Mouse (Mus musculus) embryonic facial prominence, embryonic 14.5 days (tissue): Measurements from ENCODE around the gene Rock2. TPM values are rescaled to one million over a fixed set of nuclear protein-coding genes. Genes with fewer than 3 reads are reported as not detected.

ENCODE experiments used
- ATAC-seq: fragments of 200-750 bp; cut with Nextera tagmentation; 2 replicates; pipeline ENCODE4 v1.8.0; 2017; ENCODE audit warnings: low read depth, moderate number of reproducible peaks, moderate TSS enrichment
- DNase-seq: peaks from one replicate; pipeline ENCODE4 v3.0.0-alpha.2; 2015; ENCODE audit warnings: low spot score
- H3K27ac ChIP-seq: fragments of 300-500 bp; sonication (generic); replicated peaks from 2 replicates; pipeline ENCODE4 v1.5.1; 2014; ENCODE audit warnings: low read depth, mild to moderate bottlenecking, low read length, moderate library complexity
- H3K27me3 ChIP-seq: fragments of 300-500 bp; sonication (generic); replicated peaks from 2 replicates; pipeline ENCODE4 v1.6.1; 2014; ENCODE audit warnings: low read length; ENCODE audit not compliant: control insufficient read depth, insufficient read depth
- H3K36me3 ChIP-seq: fragments of 300-500 bp; sonication (generic); 2 replicates; pipeline ENCODE4 v1.6.1; 2014; ENCODE audit warnings: low read length, mixed read lengths; ENCODE audit not compliant: control insufficient read depth, insufficient read depth
- H3K4me1 ChIP-seq: fragments of 300-500 bp; sonication (generic); 2 replicates; pipeline ENCODE4 v1.6.1; 2014; ENCODE audit warnings: antibody characterized with exemption, low read length; ENCODE audit not compliant: control insufficient read depth, insufficient read depth
- H3K4me2 ChIP-seq: fragments of 300-500 bp; sonication (generic); 2 replicates; pipeline ENCODE4 v1.6.1; 2014; ENCODE audit warnings: low read depth, mild to moderate bottlenecking, low read length, moderate library complexity, mixed read lengths
- H3K4me3 ChIP-seq: fragments of 300-500 bp; sonication (generic); 2 replicates; pipeline ENCODE4 v1.5.1; 2014; ENCODE audit warnings: low read depth, mild to moderate bottlenecking, low read length
- H3K9ac ChIP-seq: fragments of 300-500 bp; sonication (generic); 2 replicates; pipeline ENCODE4 v1.6.1; 2014; ENCODE audit warnings: low read depth, mild to moderate bottlenecking, low read length, moderate library complexity, mixed read lengths
- H3K9me3 ChIP-seq: fragments of 300-500 bp; sonication (generic); 2 replicates; pipeline ENCODE4 v1.6.1; 2016; ENCODE audit warnings: low read length; ENCODE audit not compliant: control insufficient read depth
- WGBS: fragments of 180-500 bp; shearing (Covaris S2); extraction: QIAGEN DNeasy Blood & Tissue Kit; methylation state at CpG from one replicate; pipeline ENCODE4 v1.1.7; 2014; 5-methylcytosine and 5-hydroxymethylcytosine counted together
- polyA plus RNA-seq: library from polyadenylated mRNA; unstranded; fragments of >200 nt; fragmentation: Nextera tagmentation; extraction: Ambion mirVana; gene quantifications from 2 replicates; pipeline ENCODE4 v1.2.1, GENCODE M21; 2014

Gene Rock2
- polyA plus RNA-seq, 1 experiment from 2014 or later = 23.5 TPM

DNA sequence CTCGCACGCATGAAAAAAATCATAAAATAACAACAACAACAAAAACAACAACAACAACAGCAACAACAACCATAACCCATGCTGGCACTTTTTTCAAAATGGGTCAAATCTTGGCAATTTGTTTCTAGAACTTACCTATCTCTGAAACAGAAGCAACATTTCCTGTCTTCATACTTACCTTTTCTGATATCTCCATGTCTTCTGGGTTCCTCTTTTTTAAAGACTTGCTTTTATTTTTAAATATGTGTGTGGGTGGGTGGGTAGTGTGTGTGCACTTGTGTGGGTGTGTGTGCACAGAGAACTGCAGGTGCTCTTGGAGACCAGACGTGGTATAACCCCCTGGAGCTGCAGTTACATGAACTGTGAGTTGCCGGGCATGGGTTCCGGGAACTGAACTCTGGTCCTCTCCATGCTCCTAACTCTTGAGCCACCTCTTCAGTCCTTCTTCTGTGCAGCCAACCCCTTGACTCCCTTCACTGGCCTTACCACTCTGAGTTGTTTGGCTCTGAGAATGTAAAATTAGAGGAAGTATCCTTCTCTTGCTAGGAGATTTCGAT lies 129.9 kb downstream of the Rock2 start:
- no peaks in the 10 kb centered on the region for H3K9me3 ChIP-seq
- WGBS = 88% methylated on average over 6 of the region's 6 CpGs
- no peak for ATAC-seq
- no peaks in the 10 kb centered on the region for H3K27me3 ChIP-seq
- H3K27ac ChIP-seq = no peak overlapping the region
- no peak for DNase-seq
- no peak overlapping the region for H3K4me3 ChIP-seq
- H3K4me2 ChIP-seq = no peak overlapping the region
- no peaks in the 10 kb centered on the region for H3K36me3 ChIP-seq
- H3K9ac ChIP-seq = no peak overlapping the region
- H3K4me1 ChIP-seq = no peaks in the 10 kb centered on the region

DNA sequence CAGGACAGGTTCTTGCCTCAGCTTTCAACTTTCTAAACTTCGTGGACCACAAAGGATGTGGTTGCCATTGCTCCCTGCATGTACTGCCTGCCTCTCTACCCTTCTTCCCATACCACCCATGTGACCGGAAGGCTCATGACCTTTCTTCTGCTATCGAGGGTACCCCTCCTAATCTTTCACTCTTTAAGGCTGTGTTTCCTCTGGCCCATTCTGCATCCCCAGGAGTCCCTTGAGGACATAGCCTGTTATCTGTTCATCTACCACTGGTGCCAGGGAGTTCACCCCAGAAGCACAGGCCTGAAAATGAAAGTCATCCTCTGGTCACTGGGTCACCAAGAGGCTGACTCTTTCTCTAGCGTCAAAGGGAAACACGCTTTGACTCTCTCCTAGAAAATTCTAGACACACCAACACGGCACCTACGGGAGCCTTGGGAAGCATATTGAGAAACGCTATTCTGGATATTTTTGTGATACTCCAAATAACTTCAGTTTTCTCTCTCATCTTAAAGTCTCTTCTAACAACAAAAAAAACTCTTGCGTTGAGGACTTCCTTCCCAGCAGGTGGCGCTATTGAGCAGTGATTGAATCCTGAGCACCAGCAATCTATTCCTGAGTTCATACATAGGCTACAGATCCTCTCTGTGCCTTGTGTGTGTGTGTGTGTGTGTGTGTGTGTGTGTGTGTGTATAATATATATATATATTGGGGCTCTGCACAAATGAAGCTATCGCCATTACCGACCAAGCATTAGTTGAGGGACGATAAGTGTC lies 138.2 kb downstream of the Rock2 start:
- Histone ChIP-seq H3K9ac (no peak overlapping the region), H3K9me3 (no peaks in the 10 kb centered on the region), H3K27ac (no peak overlapping the region), H3K4me2 (no peak overlapping the region), H3K4me3 (no peak overlapping the region), H3K4me1 (no peaks in the 10 kb centered on the region), H3K36me3 (no peaks in the 10 kb centered on the region), H3K27me3 (no peaks in the 10 kb centered on the region)
- ATAC-seq (no peak), DNase-seq (peak; percentile 88)
- WGBS = 33% methylated on average over 13 of the region's 13 CpGs

DNA sequence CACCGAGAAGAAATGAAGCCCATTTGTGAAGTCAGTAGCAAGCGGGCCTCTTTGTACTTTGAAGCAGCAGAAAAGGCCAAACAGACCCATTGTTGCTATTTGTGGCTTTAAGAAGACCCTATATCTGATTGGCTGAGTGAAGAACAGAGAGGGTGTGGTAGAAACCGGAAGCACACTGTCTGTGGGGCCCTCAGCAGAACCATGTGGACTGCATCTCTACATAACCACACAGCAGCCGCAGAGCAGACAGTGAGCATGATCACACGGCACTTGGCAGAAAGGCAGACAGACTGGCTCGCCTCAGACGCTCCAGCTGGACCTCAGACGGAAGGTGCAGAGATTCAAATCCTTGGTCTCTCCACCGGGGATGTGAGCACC lies 138.8 kb downstream of the Rock2 start:
- no peaks in the 10 kb centered on the region for H3K36me3 ChIP-seq
- no peak overlapping the region for H3K27ac ChIP-seq
- DNase-seq = no peak
- H3K9ac ChIP-seq = no peak overlapping the region
- no peaks in the 10 kb centered on the region for H3K9me3 ChIP-seq
- H3K4me3 ChIP-seq = no peak overlapping the region
- peak; percentile 22; the same call in 1 of the 2 replicates for ATAC-seq
- H3K4me2 ChIP-seq = no peak overlapping the region
- no peaks in the 10 kb centered on the region for H3K27me3 ChIP-seq
- H3K4me1 ChIP-seq = no peaks in the 10 kb centered on the region
- WGBS = 67% methylated on average over 9 of the region's 9 CpGs

DNA sequence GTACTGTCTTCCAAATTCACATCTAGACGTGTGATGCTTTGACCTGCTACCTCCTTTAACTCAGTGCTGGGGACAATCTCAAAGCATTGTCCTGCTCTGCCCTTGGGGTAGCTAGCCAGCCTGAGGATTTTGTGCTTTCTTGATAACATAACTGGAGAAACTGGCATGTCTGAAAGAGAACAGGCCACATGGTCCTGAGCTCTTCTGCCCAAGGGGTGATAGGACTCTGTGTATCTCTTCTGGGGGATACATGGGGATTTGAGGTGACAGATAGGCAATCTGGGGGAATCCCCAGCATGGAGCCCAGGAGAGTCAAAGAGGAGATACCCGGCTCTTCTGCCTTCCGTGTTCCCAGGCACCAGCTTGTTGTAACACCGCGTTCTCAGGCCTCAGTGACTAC lies 140.0 kb downstream of the Rock2 start:
- H3K27ac ChIP-seq = no peak overlapping the region
- no peaks in the 10 kb centered on the region for H3K27me3 ChIP-seq
- WGBS = 87% methylated on average over 5 of the region's 5 CpGs
- H3K4me2 ChIP-seq = no peak overlapping the region
- H3K9me3 ChIP-seq = no peaks in the 10 kb centered on the region
- H3K4me3 ChIP-seq = no peak overlapping the region
- no peaks in the 10 kb centered on the region for H3K36me3 ChIP-seq
- no peaks in the 10 kb centered on the region for H3K4me1 ChIP-seq
- H3K9ac ChIP-seq = no peak overlapping the region
- ATAC-seq = no peak
- DNase-seq = no peak

DNA sequence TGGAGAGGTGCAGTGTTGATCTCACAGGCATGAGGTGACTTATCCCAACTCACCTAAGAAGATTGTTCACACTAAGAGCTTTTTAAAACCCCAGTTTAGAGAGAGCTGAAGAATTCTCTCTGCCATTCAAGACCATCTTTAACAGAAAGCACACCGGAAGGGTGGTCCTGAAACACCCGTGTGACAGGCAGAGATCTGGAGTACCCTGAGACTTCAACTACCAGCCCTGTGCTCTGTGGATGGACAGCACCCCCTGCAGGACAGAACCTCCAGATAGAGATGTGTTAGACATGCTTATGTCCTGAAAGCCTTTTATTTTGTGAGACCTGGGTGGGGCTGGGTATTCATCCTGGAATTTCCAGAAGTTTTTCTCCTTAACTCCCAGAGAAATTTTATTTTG lies 140.4 kb downstream of the Rock2 start:
- Histone ChIP-seq H3K27ac (no peak overlapping the region), H3K27me3 (no peaks in the 10 kb centered on the region), H3K4me3 (no peak overlapping the region), H3K9me3 (no peaks in the 10 kb centered on the region), H3K4me2 (no peak overlapping the region), H3K36me3 (no peaks in the 10 kb centered on the region), H3K9ac (no peak overlapping the region), H3K4me1 (no peaks in the 10 kb centered on the region)
- 57% methylated on average over 2 of the region's 2 CpGs for WGBS
- ATAC-seq (no peak), DNase-seq (no peak)

DNA sequence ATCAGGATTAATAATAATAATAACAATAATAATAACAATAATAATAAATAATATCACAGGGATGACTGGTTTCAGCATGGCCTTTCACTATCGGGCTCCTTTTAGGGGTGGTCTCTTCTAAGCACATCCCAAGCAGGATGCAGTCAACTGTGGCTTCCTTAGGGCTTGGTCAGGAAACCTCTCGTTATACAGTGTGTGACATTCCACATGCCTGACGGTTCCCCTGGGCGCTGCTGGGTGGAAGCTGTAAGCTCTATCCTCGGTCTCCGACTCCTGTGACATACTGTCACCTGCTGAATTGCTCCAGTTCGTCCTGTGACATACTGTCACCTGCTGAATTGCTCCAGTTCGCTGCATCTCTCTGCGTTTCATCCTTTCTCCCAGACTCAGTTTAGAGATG lies 141.8 kb downstream of the Rock2 start:
- no peak for ATAC-seq
- Histone ChIP-seq H3K36me3 (no peaks in the 10 kb centered on the region), H3K27ac (no peak overlapping the region)

DNA sequence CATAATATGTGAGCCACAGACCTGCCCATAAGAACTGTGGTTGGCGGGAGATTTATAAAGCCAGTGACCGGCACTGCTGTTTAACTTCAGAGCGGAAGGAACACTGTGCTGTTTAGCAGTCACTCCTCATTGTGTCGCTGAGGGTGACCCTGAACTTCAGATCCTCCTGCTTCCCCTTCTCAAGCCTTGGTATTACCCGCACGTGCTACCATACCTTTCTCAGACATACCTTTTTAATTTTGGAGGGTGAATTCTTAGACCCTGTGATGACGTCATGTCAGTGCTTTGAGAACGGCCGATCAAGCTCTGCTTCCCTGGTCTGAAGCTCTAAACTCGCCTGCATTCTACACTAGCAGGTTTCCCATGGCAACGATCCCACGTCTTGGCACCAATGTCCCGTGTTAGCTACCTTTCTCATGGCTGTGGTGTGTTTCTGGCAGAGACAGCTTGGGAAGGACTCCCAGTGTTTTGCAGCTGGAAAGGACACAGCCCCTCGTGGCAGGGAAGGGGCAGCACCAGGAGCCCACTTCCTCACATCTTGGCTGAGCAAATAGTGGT lies 142.4 kb downstream of the Rock2 start:
- H3K4me1 ChIP-seq = no peaks in the 10 kb centered on the region
- H3K4me3 ChIP-seq = no peak overlapping the region
- WGBS = 58% methylated on average over 14 of the region's 14 CpGs
- no peak for DNase-seq
- no peaks in the 10 kb centered on the region for H3K27me3 ChIP-seq
- no peak overlapping the region for H3K9ac ChIP-seq
- no peak overlapping the region for H3K27ac ChIP-seq
- no peaks in the 10 kb centered on the region for H3K36me3 ChIP-seq
- ATAC-seq = no peak
- no peaks in the 10 kb centered on the region for H3K9me3 ChIP-seq
- no peak overlapping the region for H3K4me2 ChIP-seq

More for the DNA sequence above, 141.8 kb downstream of the Rock2 start:
- Histone ChIP-seq H3K27me3 (no peaks in the 10 kb centered on the region), H3K4me1 (no peaks in the 10 kb centered on the region), H3K4me3 (no peak overlapping the region), H3K9me3 (no peaks in the 10 kb centered on the region), H3K4me2 (no peak overlapping the region), H3K9ac (no peak overlapping the region)
- WGBS = 57% methylated on average over 9 of the region's 9 CpGs
- no peak for DNase-seq
